Mouse (Mus musculus) stomach, embryonic 14.5 days (tissue): ENCODE measurements around the gene Ifrd1. TPM values are rescaled to one million over a fixed set of nuclear protein-coding genes. Genes with fewer than 3 reads are reported as not detected.

ENCODE experiments used
- ATAC-seq: fragments of 200-750 bp; cut with Nextera tagmentation; 2 replicates; pipeline ENCODE4 v1.8.0; 2017; ENCODE audit warnings: low read depth, moderate TSS enrichment; ENCODE audit not compliant: insufficient number of reproducible peaks, insufficient read depth, low FRiP score
- H3K27ac ChIP-seq: fragments of 300-500 bp; sonication (generic); 2 replicates; pipeline ENCODE4 v1.5.1; 2014; ENCODE audit warnings: mild to moderate bottlenecking, low read length, moderate library complexity, mixed read lengths
- H3K27me3 ChIP-seq: fragments of 300-500 bp; sonication (generic); 2 replicates; pipeline ENCODE4 v1.6.1; 2014; ENCODE audit warnings: low read length, control low read depth, mixed read lengths; ENCODE audit not compliant: control insufficient read depth, insufficient read depth
- H3K36me3 ChIP-seq: fragments of 300-500 bp; sonication (generic); 2 replicates; pipeline ENCODE4 v1.6.1; 2014; ENCODE audit warnings: mild to moderate bottlenecking, control low read depth, low read length, moderate library complexity, mixed read lengths; ENCODE audit not compliant: control insufficient read depth, insufficient read depth
- H3K4me1 ChIP-seq: fragments of 300-500 bp; sonication (generic); 2 replicates; pipeline ENCODE4 v1.6.1; 2014; ENCODE audit warnings: low read length, control low read depth, mixed read lengths; ENCODE audit not compliant: control insufficient read depth, insufficient read depth
- H3K4me2 ChIP-seq: fragments of 300-500 bp; sonication (generic); replicated peaks from 2 replicates; pipeline ENCODE4 v1.6.1; 2014; ENCODE audit warnings: low read depth, low read length, control low read depth
- H3K4me3 ChIP-seq: fragments of 300-500 bp; sonication (generic); 2 replicates; pipeline ENCODE4 v1.5.1; 2014; ENCODE audit warnings: low read depth, low read length, control low read depth
- H3K9ac ChIP-seq: fragments of 300-500 bp; sonication (generic); replicated peaks from 2 replicates; pipeline ENCODE4 v1.6.1; 2014; ENCODE audit warnings: low read depth, mild to moderate bottlenecking, control low read depth, low read length, moderate library complexity, mixed read lengths
- H3K9me3 ChIP-seq: fragments of 300-500 bp; sonication (generic); 2 replicates; pipeline ENCODE4 v1.6.1; 2016; ENCODE audit warnings: low read depth, low read length, control low read depth; ENCODE audit not compliant: control insufficient read depth
- WGBS: fragments of 180-500 bp; shearing (Covaris S2); extraction: QIAGEN DNeasy Blood & Tissue Kit; methylation state at CpG from one replicate; pipeline ENCODE4 v1.1.7; 2014; 5-methylcytosine and 5-hydroxymethylcytosine counted together
- polyA plus RNA-seq: library from polyadenylated mRNA; unstranded; fragments of >200 nt; fragmentation: Nextera tagmentation; extraction: Ambion mirVana; gene quantifications from 2 replicates; pipeline ENCODE4 v1.2.1, GENCODE M21; 2014

The Ifrd1 gene
- polyA plus RNA-seq, 1 experiment from 2014 or later = 86.2 TPM

- WGBS = 90% methylated on average over 2 of the region's 2 CpGs
Measured at GRCm38 (mm10) chr12:40231632-40232031, 16.7 kb downstream of the Ifrd1 start.

GRCm38 (mm10) chr12:40224171-40224880, 24.0 kb downstream of the Ifrd1 start:
- peak overlapping the region; percentile 48; the same call in 1 of the 2 replicates for H3K4me2 ChIP-seq
- H3K4me1 ChIP-seq = peaks cover 6% of the 10 kb centered on the region; the same call in 1 of the 2 replicates
- WGBS = 92% methylated on average over 9 of the region's 9 CpGs

More at GRCm38 (mm10) chr12:40231632-40232031, 16.7 kb downstream of the Ifrd1 start:
- ATAC-seq = no peak
- Histone ChIP-seq H3K27me3 (no peaks in the 10 kb centered on the region), H3K27ac (no peak overlapping the region), H3K4me1 (no peaks in the 10 kb centered on the region), H3K9me3 (no peaks in the 10 kb centered on the region), H3K9ac (no peak overlapping the region), H3K4me3 (no peak overlapping the region), H3K4me2 (no peak overlapping the region), H3K36me3 (no peaks in the 10 kb centered on the region)

GRCm38 (mm10) chr12:40223676-40224075, 24.6 kb downstream of the Ifrd1 start:
- no peaks in the 10 kb centered on the region for H3K27me3 ChIP-seq
- 42% methylated on average over 10 of the region's 10 CpGs for WGBS
- no peak for ATAC-seq
- no peaks in the 10 kb centered on the region for H3K36me3 ChIP-seq
- peak overlapping the region; percentile 48 for H3K4me2 ChIP-seq
- no peak overlapping the region; the same call in 1 of the 2 replicates for H3K9ac ChIP-seq
- peak overlapping the region; percentile 24; the same call in 1 of the 2 replicates for H3K27ac ChIP-seq
- peak overlapping the region; percentile 98 for H3K4me3 ChIP-seq
- no peaks in the 10 kb centered on the region for H3K9me3 ChIP-seq
- H3K4me1 ChIP-seq = peaks cover 6% of the 10 kb centered on the region; the same call in 1 of the 2 replicates

More at GRCm38 (mm10) chr12:40224171-40224880, 24.0 kb downstream of the Ifrd1 start:
- Histone ChIP-seq H3K27me3 (no peaks in the 10 kb centered on the region), H3K9me3 (no peaks in the 10 kb centered on the region), H3K4me3 (no peak overlapping the region), H3K9ac (no peak overlapping the region), H3K27ac (no peak overlapping the region), H3K36me3 (no peaks in the 10 kb centered on the region)
- no peak for ATAC-seq

- Histone ChIP-seq H3K27me3 (no peaks in the 10 kb centered on the region), H3K9ac (peak overlapping the region; percentile 85)
Measured at GRCm38 (mm10) chr12:40223082-40223619, 25.2 kb downstream of the Ifrd1 start.

GRCm38 (mm10) chr12:40222251-40223081, 25.8 kb downstream of the Ifrd1 start:
- ATAC-seq = peak; percentile 93
- Histone ChIP-seq H3K9ac (peak overlapping the region; percentile 85), H3K27me3 (no peaks in the 10 kb centered on the region), H3K27ac (peak overlapping the region; percentile 97), H3K4me1 (peaks cover 6% of the 10 kb centered on the region; the same call in 1 of the 2 replicates), H3K9me3 (no peaks in the 10 kb centered on the region), H3K4me3 (peak overlapping the region; percentile 98), H3K36me3 (no peaks in the 10 kb centered on the region), H3K4me2 (peak overlapping the region; percentile 58)
- WGBS = under 1% methylated on average over 81 of the region's 81 CpGs

More at GRCm38 (mm10) chr12:40223082-40223619, 25.2 kb downstream of the Ifrd1 start:
- H3K4me3 ChIP-seq = peak overlapping the region; percentile 98
- H3K4me1 ChIP-seq = peaks cover 6% of the 10 kb centered on the region; the same call in 1 of the 2 replicates
- ATAC-seq = peak; percentile 99
- WGBS = under 1% methylated on average over 47 of the region's 47 CpGs
- peak overlapping the region; percentile 97 for H3K27ac ChIP-seq
- H3K9me3 ChIP-seq = no peaks in the 10 kb centered on the region
- H3K36me3 ChIP-seq = no peaks in the 10 kb centered on the region
- peak overlapping the region; percentile 58 for H3K4me2 ChIP-seq

GRCm38 (mm10) chr12:40221611-40222010, 26.7 kb downstream of the Ifrd1 start:
- Histone ChIP-seq H3K4me2 (peak overlapping the region; percentile 58), H3K27me3 (no peaks in the 10 kb centered on the region), H3K4me1 (peaks cover 6% of the 10 kb centered on the region; the same call in 1 of the 2 replicates), H3K27ac (no peak overlapping the region; the same call in 1 of the 2 replicates), H3K36me3 (peaks cover 5% of the 10 kb centered on the region), H3K4me3 (peak overlapping the region; percentile 98), H3K9ac (peak overlapping the region; percentile 85), H3K9me3 (no peaks in the 10 kb centered on the region)
- WGBS = 11% methylated on average over 5 of the region's 5 CpGs
- ATAC-seq = no peak

GRCm38 (mm10) chr12:40220896-40221295, 27.4 kb downstream of the Ifrd1 start:
- Histone ChIP-seq H3K27ac (no peak overlapping the region), H3K9me3 (no peaks in the 10 kb centered on the region), H3K36me3 (peaks cover 10% of the 10 kb centered on the region), H3K4me2 (peak overlapping the region; percentile 58), H3K27me3 (no peaks in the 10 kb centered on the region), H3K4me1 (peaks cover 6% of the 10 kb centered on the region; the same call in 1 of the 2 replicates), H3K9ac (no peak overlapping the region; the same call in 1 of the 2 replicates), H3K4me3 (peak overlapping the region; percentile 98)
- 16% methylated on average over 3 of the region's 3 CpGs for WGBS
- no peak for ATAC-seq
